Mouse (Mus musculus): ENCODE results near the gene Gm4707.

GRCm38 (mm10) chr17:71471261-71471660 lies 11.5 kb upstream of the Gm4707 start:
- no peak for TF ChIP-seq CTCF (conservative IDR thresholded peaks at IDR 0.05; ENCODE audit: insufficient read depth, insufficient read length, low read depth, low read length)
- TF ChIP-seq POLR2A (IDR thresholded peaks at IDR 0.05; ENCODE audit: low read depth, low read length), result no peak
